Mouse (Mus musculus) CD8-positive naive resting alpha-beta T cell, adult 57 days (primary cell): ENCODE results near the gene Mmrn1. TPM values are rescaled to one million over a fixed set of nuclear protein-coding genes. Genes with fewer than 3 reads are reported as not detected.

Source experiments
- total RNA-seq: library from RNA; stranded (reverse); gene quantifications from one replicate; pipeline ENCODE4 v1.2.4, GENCODE M21; 2023

Gene Mmrn1
- 0.15 TPM for total RNA-seq

DNA sequence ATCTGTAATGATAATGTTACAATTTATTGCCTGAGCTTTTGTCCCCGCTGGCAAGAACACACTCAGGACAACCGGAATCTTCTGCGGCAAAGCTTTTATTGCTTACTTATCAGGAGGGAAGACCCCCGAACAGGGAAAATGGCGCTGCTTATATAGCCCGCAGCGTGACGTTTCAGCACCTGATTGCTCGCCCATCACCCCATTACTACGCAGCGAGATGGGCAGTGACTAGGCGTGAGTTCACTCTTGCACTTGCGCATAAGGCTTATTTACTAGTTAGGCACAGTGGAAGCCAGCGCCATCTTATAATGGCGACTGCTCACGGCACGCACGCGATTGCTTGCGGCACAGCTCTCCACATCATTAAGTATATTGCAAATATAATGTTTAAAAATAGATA, at the start of gene Mmrn1:
Mmrn1 (plus strand) TSS at position 301 of the 400 bp plus-strand sequence.

Other genes with a start within 250 kb of the Mmrn1 start
- 5.8 TPM for gene Snca, start 95.1 kb upstream of the Mmrn1 start, total RNA-seq